Mouse (Mus musculus) ES-E14 (cell line): ENCODE measurements at regions not wholly inside any gene's neighbourhood (a gene's known extent, or its start where the extent isn't known, plus 50 kb on each side); places are given as distances from the start of the nearest gene placed in this dataset.

ENCODE experiments used
- ZC3H11A ChIP-seq: IDR thresholded peaks from 2 replicates; pipeline ENCODE4 v1.6.1; 2012; ENCODE audit warnings: low read depth, mild to moderate bottlenecking, inconsistent platforms, low read length, borderline replicate concordance
- ZNF384 ChIP-seq: IDR thresholded peaks from 2 replicates; pipeline ENCODE4 v1.6.1; 2012; ENCODE audit warnings: low read depth, low read length, inconsistent platforms

GRCm38 (mm10) chr4:22146648-22147409 lies 210.5 kb upstream of the Fbxl4 start:
- TF ChIP-seq ZC3H11A (no peak), ZNF384 (no peak)
